Mouse (Mus musculus) midbrain, embryonic 15.5 days (tissue): ENCODE data around the gene Thsd4. TPM values are rescaled to one million over a fixed set of nuclear protein-coding genes. Genes with fewer than 3 reads are reported as not detected.

ENCODE experiments used
- ATAC-seq: fragments of 200-750 bp; cut with Nextera tagmentation; replicated peaks from 2 replicates; pipeline ENCODE4 v1.8.0; 2017; ENCODE audit warnings: moderate TSS enrichment
- H3K27ac ChIP-seq: fragments of 300-500 bp; sonication (generic); 2 replicates; pipeline ENCODE4 v1.5.1; 2015; ENCODE audit warnings: mild to moderate bottlenecking, inconsistent platforms
- H3K27me3 ChIP-seq: fragments of 300-500 bp; sonication (generic); replicated peaks from 2 replicates; pipeline ENCODE4 v1.6.1; 2015; ENCODE audit warnings: inconsistent platforms
- H3K36me3 ChIP-seq: fragments of 300-500 bp; sonication (generic); replicated peaks from 2 replicates; pipeline ENCODE4 v1.6.1; 2015; ENCODE audit warnings: inconsistent platforms
- H3K4me1 ChIP-seq: fragments of 300-500 bp; sonication (generic); 2 replicates; pipeline ENCODE4 v1.6.1; 2015; ENCODE audit warnings: inconsistent platforms
- H3K4me2 ChIP-seq: fragments of 300-500 bp; sonication (generic); 2 replicates; pipeline ENCODE4 v1.6.1; 2015; ENCODE audit warnings: inconsistent platforms, mild to moderate bottlenecking, moderate library complexity
- H3K4me3 ChIP-seq: fragments of 300-500 bp; sonication (generic); 2 replicates; pipeline ENCODE4 v1.5.1; 2015; ENCODE audit warnings: mild to moderate bottlenecking, inconsistent platforms
- H3K9ac ChIP-seq: fragments of 300-500 bp; sonication (generic); 2 replicates; pipeline ENCODE4 v1.6.1; 2015; ENCODE audit warnings: mild to moderate bottlenecking, inconsistent platforms
- H3K9me3 ChIP-seq: fragments of 300-500 bp; sonication (generic); 2 replicates; pipeline ENCODE4 v1.6.1; 2016; ENCODE audit warnings: inconsistent platforms
- WGBS: fragments of 180-500 bp; shearing (Covaris S2); methylation state at CpG from one replicate; pipeline ENCODE4 v1.1.7; 2015; ENCODE audit warnings: mixed read lengths; 5-methylcytosine and 5-hydroxymethylcytosine counted together
- polyA plus RNA-seq: library from polyadenylated mRNA; unstranded; fragments of >200 nt; fragmentation: Nextera tagmentation; extraction: Ambion mirVana; gene quantifications from 2 replicates; pipeline ENCODE4 v1.2.1, GENCODE M21; 2015

Gene Thsd4
- polyA plus RNA-seq, 1 experiment from 2014 or later = 6.4 TPM

- WGBS = 77% methylated on average over 6 of the region's 6 CpGs
- Histone ChIP-seq H3K27ac (no peak overlapping the region), H3K4me1 (no peaks in the 10 kb centered on the region), H3K4me2 (no peak overlapping the region), H3K9me3 (no peaks in the 10 kb centered on the region), H3K27me3 (no peaks in the 10 kb centered on the region), H3K4me3 (no peak overlapping the region), H3K9ac (no peak overlapping the region), H3K36me3 (no peaks in the 10 kb centered on the region)
- ATAC-seq = no peak
Observed at GRCm38 (mm10) chr9:59955692-59956091, 566.2 kb downstream of the Thsd4 start.

- no peak overlapping the region for H3K9ac ChIP-seq
- WGBS = 63% methylated on average over 3 of the region's 3 CpGs
- no peak overlapping the region for H3K4me2 ChIP-seq
- H3K4me3 ChIP-seq = no peak overlapping the region
- no peak overlapping the region for H3K27ac ChIP-seq
- H3K27me3 ChIP-seq = no peaks in the 10 kb centered on the region
- H3K36me3 ChIP-seq = no peaks in the 10 kb centered on the region
- no peaks in the 10 kb centered on the region for H3K9me3 ChIP-seq
- no peak for ATAC-seq
- no peaks in the 10 kb centered on the region for H3K4me1 ChIP-seq
Observed at GRCm38 (mm10) chr9:59955199-59955598, 566.6 kb downstream of the Thsd4 start.

GRCm38 (mm10) chr9:59953556-59953955 is 568.3 kb downstream of the Thsd4 start:
- WGBS = 84% methylated on average over 7 of the region's 7 CpGs
- no peaks in the 10 kb centered on the region for H3K4me1 ChIP-seq
- ATAC-seq = no peak
- no peak overlapping the region for H3K4me2 ChIP-seq
- no peak overlapping the region for H3K9ac ChIP-seq
- H3K9me3 ChIP-seq = no peaks in the 10 kb centered on the region
- H3K27ac ChIP-seq = no peak overlapping the region
- H3K4me3 ChIP-seq = no peak overlapping the region
- no peaks in the 10 kb centered on the region for H3K36me3 ChIP-seq
- no peaks in the 10 kb centered on the region for H3K27me3 ChIP-seq

GRCm38 (mm10) chr9:59952515-59953070 is 569.3 kb downstream of the Thsd4 start:
- Histone ChIP-seq H3K4me2 (no peak overlapping the region), H3K36me3 (no peaks in the 10 kb centered on the region), H3K4me1 (no peaks in the 10 kb centered on the region), H3K27ac (no peak overlapping the region), H3K27me3 (no peaks in the 10 kb centered on the region), H3K9me3 (no peaks in the 10 kb centered on the region), H3K9ac (no peak overlapping the region), H3K4me3 (no peak overlapping the region)
- no peak for ATAC-seq
- 48% methylated on average over 8 of the region's 8 CpGs for WGBS

- H3K27me3 ChIP-seq = no peaks in the 10 kb centered on the region
- no peaks in the 10 kb centered on the region for H3K9me3 ChIP-seq
- no peak overlapping the region for H3K9ac ChIP-seq
- no peak overlapping the region for H3K4me2 ChIP-seq
- H3K27ac ChIP-seq = no peak overlapping the region
- H3K4me1 ChIP-seq = no peaks in the 10 kb centered on the region
- ATAC-seq = no peak
- 83% methylated on average over 4 of the region's 4 CpGs for whole genome bisulfite sequencing
- H3K36me3 ChIP-seq = no peaks in the 10 kb centered on the region
- H3K4me3 ChIP-seq = no peak overlapping the region
Observed at GRCm38 (mm10) chr9:59951943-59952342, 569.9 kb downstream of the Thsd4 start.

- Histone ChIP-seq H3K9ac (no peak overlapping the region), H3K4me3 (no peak overlapping the region), H3K9me3 (no peaks in the 10 kb centered on the region), H3K27ac (no peak overlapping the region), H3K36me3 (no peaks in the 10 kb centered on the region), H3K4me1 (no peaks in the 10 kb centered on the region), H3K4me2 (no peak overlapping the region), H3K27me3 (no peaks in the 10 kb centered on the region)
- WGBS = 90% methylated on average over 9 of the region's 9 CpGs
- no peak for ATAC-seq
Observed at GRCm38 (mm10) chr9:59951001-59951750, 570.7 kb downstream of the Thsd4 start.

GRCm38 (mm10) chr9:59949981-59950380 is 571.9 kb downstream of the Thsd4 start:
- no peak for ATAC-seq
- Histone ChIP-seq H3K27ac (no peak overlapping the region), H3K4me2 (no peak overlapping the region), H3K9me3 (no peaks in the 10 kb centered on the region), H3K4me3 (no peak overlapping the region), H3K4me1 (no peaks in the 10 kb centered on the region), H3K36me3 (no peaks in the 10 kb centered on the region), H3K27me3 (no peaks in the 10 kb centered on the region), H3K9ac (no peak overlapping the region)
- WGBS = 83% methylated on average over 5 of the region's 5 CpGs

GRCm38 (mm10) chr9:59949511-59949910 is 572.3 kb downstream of the Thsd4 start:
- no peaks in the 10 kb centered on the region for H3K4me1 ChIP-seq
- no peak overlapping the region for H3K27ac ChIP-seq
- no peak overlapping the region for H3K9ac ChIP-seq
- no peak overlapping the region for H3K4me2 ChIP-seq
- no peak for ATAC-seq
- no peaks in the 10 kb centered on the region for H3K36me3 ChIP-seq
- H3K9me3 ChIP-seq = no peaks in the 10 kb centered on the region
- 91% methylated on average over 6 of the region's 6 CpGs for WGBS
- H3K27me3 ChIP-seq = no peaks in the 10 kb centered on the region
- no peak overlapping the region for H3K4me3 ChIP-seq

- WGBS = 92% methylated on average over 17 of the region's 17 CpGs
- no peak overlapping the region for H3K4me2 ChIP-seq
- H3K4me3 ChIP-seq = no peak overlapping the region
- no peak overlapping the region for H3K27ac ChIP-seq
- no peaks in the 10 kb centered on the region for H3K27me3 ChIP-seq
- H3K9me3 ChIP-seq = no peaks in the 10 kb centered on the region
- H3K9ac ChIP-seq = no peak overlapping the region
- no peak for ATAC-seq
- H3K36me3 ChIP-seq = no peaks in the 10 kb centered on the region
- H3K4me1 ChIP-seq = no peaks in the 10 kb centered on the region
Observed at GRCm38 (mm10) chr9:59948691-59949250, 573.1 kb downstream of the Thsd4 start.

- 72% methylated on average over 8 of the region's 8 CpGs for WGBS
- H3K4me1 ChIP-seq = no peaks in the 10 kb centered on the region
- ATAC-seq = no peak
Observed at GRCm38 (mm10) chr9:59948226-59948625, 573.6 kb downstream of the Thsd4 start.

GRCm38 (mm10) chr9:59947271-59947670 is 574.6 kb downstream of the Thsd4 start:
- H3K4me1 ChIP-seq = no peaks in the 10 kb centered on the region
- WGBS = 84% methylated on average over 8 of the region's 8 CpGs
- H3K4me3 ChIP-seq = no peak overlapping the region
- H3K27me3 ChIP-seq = no peaks in the 10 kb centered on the region
- no peak overlapping the region for H3K4me2 ChIP-seq
- no peak overlapping the region for H3K27ac ChIP-seq
- no peaks in the 10 kb centered on the region for H3K9me3 ChIP-seq
- no peaks in the 10 kb centered on the region for H3K36me3 ChIP-seq
- no peak overlapping the region for H3K9ac ChIP-seq
- no peak for ATAC-seq

More at GRCm38 (mm10) chr9:59948226-59948625, 573.6 kb downstream of the Thsd4 start:
- Histone ChIP-seq H3K4me2 (no peak overlapping the region), H3K27ac (no peak overlapping the region), H3K36me3 (no peaks in the 10 kb centered on the region), H3K27me3 (no peaks in the 10 kb centered on the region), H3K4me3 (no peak overlapping the region), H3K9ac (no peak overlapping the region), H3K9me3 (no peaks in the 10 kb centered on the region)

GRCm38 (mm10) chr9:59945241-59945640 is 576.6 kb downstream of the Thsd4 start:
- Histone ChIP-seq H3K36me3 (no peaks in the 10 kb centered on the region), H3K9ac (no peak overlapping the region), H3K27me3 (no peaks in the 10 kb centered on the region), H3K4me1 (no peaks in the 10 kb centered on the region), H3K9me3 (no peaks in the 10 kb centered on the region), H3K4me2 (no peak overlapping the region), H3K27ac (no peak overlapping the region), H3K4me3 (no peak overlapping the region)
- WGBS = 73% methylated on average over 3 of the region's 3 CpGs
- ATAC-seq = no peak

GRCm38 (mm10) chr9:59943826-59944225 is 578.0 kb downstream of the Thsd4 start:
- ATAC-seq = no peak
- WGBS = 89% methylated on average over 6 of the region's 6 CpGs
- Histone ChIP-seq H3K9me3 (no peaks in the 10 kb centered on the region), H3K27ac (no peak overlapping the region), H3K4me3 (no peak overlapping the region), H3K4me1 (no peaks in the 10 kb centered on the region), H3K36me3 (no peaks in the 10 kb centered on the region), H3K9ac (no peak overlapping the region), H3K4me2 (no peak overlapping the region), H3K27me3 (no peaks in the 10 kb centered on the region)
